Mouse (Mus musculus) kidney, postnatal 10 days (tissue): ENCODE measurements around the gene Plppr5.

Experiments
- DNase-seq: peaks from one replicate; pipeline ENCODE4 v3.0.0; 2021; ENCODE audit warnings: mixed read lengths

Plppr5 gene

GRCm38 (mm10) chr3:117708788-117709187 lies 134.2 kb downstream of the Plppr5 start:
- DNase-seq = no peak

GRCm38 (mm10) chr3:117716534-117717280 lies 142.1 kb downstream of the Plppr5 start:
- no peak for DNase-seq

GRCm38 (mm10) chr3:117723390-117723789 lies 148.8 kb downstream of the Plppr5 start:
- DNase-seq = no peak

- DNase-seq = no peak
These were observed 149.9 kb downstream of the Plppr5 start for GRCm38 (mm10) chr3:117724521-117724920.

GRCm38 (mm10) chr3:117725501-117725900 lies 150.9 kb downstream of the Plppr5 start:
- DNase-seq = no peak

- no peak for DNase-seq
These were observed 153.5 kb downstream of the Plppr5 start for GRCm38 (mm10) chr3:117728136-117728535.

- no peak for DNase-seq
These were observed 154.8 kb downstream of the Plppr5 start for GRCm38 (mm10) chr3:117729121-117730072.

- DNase-seq = no peak
These were observed 156.9 kb downstream of the Plppr5 start for GRCm38 (mm10) chr3:117731545-117731944.

- no peak for DNase-seq
These were observed 158.0 kb downstream of the Plppr5 start for GRCm38 (mm10) chr3:117732661-117733060.
